Mouse (Mus musculus) liver, embryonic 16.5 days (tissue): ENCODE measurements around the gene Xpa. TPM values are rescaled to one million over a fixed set of nuclear protein-coding genes. Genes with fewer than 3 reads are reported as not detected.

Experiments used
- ATAC-seq: fragments of 200-750 bp; cut with Nextera tagmentation; 2 replicates; pipeline ENCODE4 v1.8.0; 2017; ENCODE audit warnings: low read depth, mild to moderate bottlenecking, moderate number of reproducible peaks, moderate library complexity
- H3K27ac ChIP-seq: fragments of 300-500 bp; sonication (generic); 2 replicates; pipeline ENCODE4 v1.5.1; 2014; ENCODE audit warnings: mild to moderate bottlenecking, low read length
- H3K27me3 ChIP-seq: fragments of 300-500 bp; sonication (generic); 2 replicates; pipeline ENCODE4 v1.6.1; 2014; ENCODE audit warnings: low read depth, low read length, mixed read lengths; ENCODE audit not compliant: control insufficient read depth, insufficient read depth
- H3K36me3 ChIP-seq: fragments of 300-500 bp; sonication (generic); 2 replicates; pipeline ENCODE4 v1.6.1; 2014; ENCODE audit warnings: mild to moderate bottlenecking; ENCODE audit not compliant: control insufficient read depth, insufficient read depth
- H3K4me1 ChIP-seq: fragments of 300-500 bp; sonication (generic); 2 replicates; pipeline ENCODE4 v1.6.1; 2014; ENCODE audit warnings: low read depth, low read length, mixed read lengths; ENCODE audit not compliant: control insufficient read depth
- H3K4me2 ChIP-seq: fragments of 300-500 bp; sonication (generic); 2 replicates; pipeline ENCODE4 v1.6.1; 2014; ENCODE audit warnings: low read depth, low read length, mixed read lengths
- H3K4me3 ChIP-seq: fragments of 300-500 bp; sonication (generic); 2 replicates; pipeline ENCODE4 v1.5.1; 2014; ENCODE audit warnings: low read depth, mild to moderate bottlenecking, low read length
- H3K9ac ChIP-seq: fragments of 300-500 bp; sonication (generic); 2 replicates; pipeline ENCODE4 v1.6.1; 2014; ENCODE audit warnings: low read depth, low read length
- H3K9me3 ChIP-seq: fragments of 300-500 bp; sonication (generic); replicated peaks from 2 replicates; pipeline ENCODE4 v1.6.1; 2016; ENCODE audit warnings: low read length; ENCODE audit not compliant: control insufficient read depth
- WGBS: fragments of 180-500 bp; shearing (Covaris S2); extraction: QIAGEN DNeasy Blood & Tissue Kit; methylation state at CpG from one replicate; pipeline ENCODE4 v1.1.7; 2014; ENCODE audit not compliant: insufficient replicate concordance; 5-methylcytosine and 5-hydroxymethylcytosine counted together
- polyA plus RNA-seq: library from polyadenylated mRNA; unstranded; fragments of >200 nt; fragmentation: Nextera tagmentation; extraction: Ambion mirVana; gene quantifications from 2 replicates; pipeline ENCODE4 v1.2.1, GENCODE M21; 2015

Gene Xpa
- polyA plus RNA-seq, 1 experiment from 2014 or later, result 7.0 TPM

DNA sequence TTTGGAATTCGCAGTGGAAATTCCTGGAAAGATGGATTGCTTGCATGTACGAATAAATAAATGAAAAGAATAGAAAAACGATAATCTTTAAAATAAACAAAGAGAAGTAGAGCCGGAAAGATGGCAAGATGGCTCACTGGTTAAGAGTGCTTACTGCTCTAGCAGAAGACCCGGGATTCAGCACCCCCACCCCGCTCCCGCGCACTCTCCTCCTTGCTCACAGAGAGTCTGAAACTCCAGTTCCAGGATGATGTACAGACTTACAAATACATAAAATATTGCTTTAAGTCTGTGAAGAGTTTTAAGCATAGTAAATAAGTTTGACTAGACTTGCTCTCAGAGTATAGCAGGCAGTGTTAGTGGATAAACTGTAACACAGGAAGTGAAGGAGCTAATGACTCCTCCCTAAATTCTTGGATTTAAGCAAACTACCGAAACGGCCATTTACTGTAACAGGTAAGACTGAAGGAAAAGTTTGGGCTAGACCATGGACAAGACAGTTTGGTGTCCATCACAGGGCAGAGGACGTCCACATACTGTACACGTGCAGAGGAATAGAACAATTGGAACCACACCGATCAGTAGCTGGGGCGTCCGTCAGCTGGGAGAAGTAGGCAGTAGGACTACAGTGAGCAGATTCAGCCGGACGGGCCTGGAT lies 58.4 kb downstream of the Xpa start:
- H3K27me3 ChIP-seq, result no peaks in the 10 kb centered on the region

DNA sequence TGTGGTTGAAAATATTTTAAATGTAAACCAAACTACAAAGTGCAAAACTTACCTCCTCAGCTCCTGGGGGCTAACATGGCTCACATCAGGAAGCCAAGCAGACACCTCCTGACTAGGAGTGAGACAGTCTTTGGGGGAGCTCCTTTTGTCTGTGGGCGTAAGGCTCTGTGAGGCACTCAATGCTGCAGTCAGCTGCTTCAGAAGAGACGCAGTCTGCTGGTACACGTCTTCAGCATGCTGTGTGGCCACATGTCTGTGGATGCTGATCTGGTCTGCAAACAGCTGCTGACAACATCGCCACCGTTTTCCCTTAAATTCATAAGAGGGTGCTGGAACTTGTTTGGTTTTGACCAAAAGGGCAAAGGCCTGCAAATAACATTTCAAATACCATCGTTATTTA lies 64.3 kb downstream of the Xpa start:
- H3K4me3 ChIP-seq, result no peak overlapping the region
- no peaks in the 10 kb centered on the region for H3K27me3 ChIP-seq
- H3K9me3 ChIP-seq, result no peaks in the 10 kb centered on the region
- H3K4me1 ChIP-seq, result no peaks in the 10 kb centered on the region; the same call in 1 of the 2 replicates
- no peak overlapping the region for H3K27ac ChIP-seq
- H3K4me2 ChIP-seq, result no peak overlapping the region
- no peak overlapping the region for H3K9ac ChIP-seq
- H3K36me3 ChIP-seq, result peaks cover 23% of the 10 kb centered on the region
- 84% methylated on average over 6 of the region's 6 CpGs for WGBS
- no peak for ATAC-seq

More for the DNA sequence above, 58.4 kb downstream of the Xpa start:
- H3K4me3 ChIP-seq, result peak overlapping the region; percentile 82
- ATAC-seq, result peak; percentile 44
- H3K9ac ChIP-seq, result peak overlapping the region; percentile 91
- peaks cover 4% of the 10 kb centered on the region for H3K36me3 ChIP-seq
- 6% methylated on average over 17 of the region's 17 CpGs for WGBS
- peak overlapping the region; percentile 94 for H3K27ac ChIP-seq
- H3K4me1 ChIP-seq, result peaks cover 20% of the 10 kb centered on the region
- peak overlapping the region; percentile 86 for H3K4me2 ChIP-seq
- no peaks in the 10 kb centered on the region for H3K9me3 ChIP-seq

DNA sequence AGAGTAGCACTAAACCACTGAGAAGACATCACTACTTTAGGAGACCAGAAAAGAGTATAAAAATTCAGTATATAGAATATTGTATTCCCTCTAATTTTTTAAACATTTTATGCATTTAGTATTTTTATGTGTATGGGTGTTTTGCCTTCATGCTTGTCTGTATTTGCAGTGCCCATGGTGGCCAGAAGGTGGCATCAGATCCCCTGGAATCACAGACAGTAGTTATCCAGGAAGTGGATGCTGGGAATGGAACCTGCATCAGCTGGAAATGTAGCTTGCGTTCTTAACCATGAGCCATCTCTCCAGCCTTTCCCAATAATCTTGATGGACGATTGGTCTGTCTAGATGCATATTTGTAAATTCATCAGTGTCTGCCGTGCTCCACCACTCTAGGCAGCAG lies 65.9 kb downstream of the Xpa start:
- peaks cover 23% of the 10 kb centered on the region for H3K36me3 ChIP-seq
- no peak overlapping the region for H3K4me3 ChIP-seq
- H3K9me3 ChIP-seq, result no peaks in the 10 kb centered on the region
- H3K9ac ChIP-seq, result no peak overlapping the region
- H3K27ac ChIP-seq, result no peak overlapping the region
- H3K4me1 ChIP-seq, result no peaks in the 10 kb centered on the region
- no peak overlapping the region for H3K4me2 ChIP-seq
- 59% methylated on average over 3 of the region's 3 CpGs for WGBS
- ATAC-seq, result no peak
- H3K27me3 ChIP-seq, result no peaks in the 10 kb centered on the region

DNA sequence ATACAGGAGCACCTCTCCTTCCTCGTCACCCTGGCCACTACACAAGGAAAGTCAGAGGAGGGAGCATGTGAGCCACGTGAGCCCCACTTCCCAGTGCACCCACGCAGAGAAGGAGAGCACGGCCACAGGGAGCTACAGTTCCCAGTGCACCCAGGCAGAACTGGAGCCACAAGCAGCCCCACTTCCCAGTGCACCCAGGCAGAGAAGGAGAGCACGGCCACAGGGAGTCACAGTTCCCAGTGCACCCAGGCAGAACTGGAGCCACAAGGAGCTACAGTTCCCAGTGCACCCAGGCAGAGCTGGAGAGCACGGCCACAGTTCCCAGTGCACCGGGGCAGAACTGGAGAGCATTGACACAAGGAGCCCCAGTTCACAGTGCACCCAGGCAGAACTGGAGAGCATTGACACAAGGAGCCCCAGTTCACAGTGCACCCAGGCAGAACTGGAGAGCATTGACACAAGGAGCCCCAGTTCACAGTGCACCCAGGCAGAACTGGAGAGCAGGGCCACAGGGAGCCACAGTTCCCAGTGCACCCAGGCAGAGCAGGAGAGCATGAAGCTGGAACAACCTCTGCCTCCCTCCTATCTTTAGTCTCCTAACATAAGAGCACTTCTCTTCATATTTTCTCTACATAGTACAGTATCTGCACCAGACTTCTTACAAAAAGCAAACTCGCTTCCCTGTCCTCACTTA lies 66.7 kb downstream of the Xpa start:
- Histone ChIP-seq H3K4me3 (no peak overlapping the region), H3K27ac (no peak overlapping the region), H3K36me3 (peaks cover 23% of the 10 kb centered on the region), H3K27me3 (no peaks in the 10 kb centered on the region), H3K9ac (no peak overlapping the region), H3K4me1 (no peaks in the 10 kb centered on the region), H3K4me2 (no peak overlapping the region), H3K9me3 (no peaks in the 10 kb centered on the region)
- ATAC-seq, result no peak
- 83% methylated on average over 8 of the region's 8 CpGs for WGBS

DNA sequence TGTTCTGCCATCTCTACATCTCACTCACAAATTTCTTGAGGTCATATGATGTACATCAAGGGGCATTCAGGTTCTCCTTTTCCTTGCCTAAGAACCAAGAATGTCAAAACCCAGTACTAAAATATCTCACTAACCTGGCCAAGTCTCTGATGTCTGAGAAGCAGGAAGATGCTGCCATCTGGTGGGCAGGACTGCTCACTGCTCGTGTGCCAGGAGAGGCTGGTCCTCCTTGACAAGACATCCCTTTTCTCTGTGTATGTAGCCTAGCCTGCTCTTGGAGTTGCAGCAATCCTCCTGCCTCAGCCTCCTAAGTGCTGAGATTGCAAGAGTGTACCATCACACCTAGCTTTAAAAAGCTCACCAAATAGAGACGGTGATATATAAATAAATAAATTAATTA lies 69.6 kb downstream of the Xpa start:
- ATAC-seq, result no peak; the same call in 1 of the 2 replicates
- Histone ChIP-seq H3K36me3 (peaks cover 21% of the 10 kb centered on the region), H3K4me3 (no peak overlapping the region), H3K4me2 (no peak overlapping the region), H3K9me3 (no peaks in the 10 kb centered on the region), H3K27me3 (no peaks in the 10 kb centered on the region), H3K27ac (no peak overlapping the region), H3K4me1 (no peaks in the 10 kb centered on the region), H3K9ac (no peak overlapping the region)
- 39% methylated on average over 2 of the region's 2 CpGs for WGBS

DNA sequence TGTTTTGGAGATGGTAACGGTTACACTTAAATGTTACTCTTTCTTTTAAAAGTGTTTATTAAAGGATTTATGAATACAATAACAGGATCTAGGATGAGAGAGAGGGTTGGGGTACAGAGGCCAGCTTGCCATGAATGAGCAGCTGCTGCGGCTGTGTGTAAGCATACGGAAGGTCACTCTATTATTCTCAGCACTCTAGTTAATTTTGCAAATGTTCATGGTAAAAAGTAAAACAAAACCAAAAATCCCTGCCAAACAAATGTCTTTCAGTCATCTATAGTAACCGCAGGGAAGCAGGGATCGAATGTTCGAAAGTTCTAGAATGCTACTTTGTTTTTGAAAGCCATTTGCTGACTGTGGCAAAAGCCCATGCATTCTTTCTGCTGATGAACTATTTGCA lies 72.8 kb downstream of the Xpa start:
- H3K4me1 ChIP-seq, result no peaks in the 10 kb centered on the region
- H3K4me3 ChIP-seq, result no peak overlapping the region
- H3K4me2 ChIP-seq, result no peak overlapping the region
- H3K9me3 ChIP-seq, result no peaks in the 10 kb centered on the region
- no peak for ATAC-seq
- H3K36me3 ChIP-seq, result peaks cover 16% of the 10 kb centered on the region
- H3K27me3 ChIP-seq, result no peaks in the 10 kb centered on the region
- 87% methylated on average over 6 of the region's 6 CpGs for WGBS
- no peak overlapping the region for H3K9ac ChIP-seq
- no peak overlapping the region for H3K27ac ChIP-seq

DNA sequence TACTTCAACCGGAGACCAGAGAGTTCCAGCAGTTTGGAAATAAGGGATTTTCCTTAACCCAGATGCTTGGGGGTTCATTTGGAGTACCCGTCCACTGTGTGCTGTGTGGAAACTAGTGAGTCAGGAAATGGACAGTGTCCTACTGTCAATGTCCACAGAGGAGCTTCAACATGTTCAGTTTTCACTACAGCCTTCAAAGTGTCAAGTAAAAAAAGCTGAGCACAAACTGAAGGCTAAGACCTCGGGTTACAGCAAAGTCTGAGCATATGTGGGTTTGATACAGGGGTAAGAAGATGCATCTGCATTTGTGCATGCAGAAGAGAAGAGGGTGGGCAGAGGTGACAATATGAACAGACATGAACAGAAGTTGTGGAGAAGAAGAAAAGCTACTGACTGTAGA lies 75.3 kb downstream of the Xpa start:
- H3K9me3 ChIP-seq, result no peaks in the 10 kb centered on the region
- H3K9ac ChIP-seq, result no peak overlapping the region
- ATAC-seq, result no peak
- H3K4me3 ChIP-seq, result no peak overlapping the region
- H3K27ac ChIP-seq, result no peak overlapping the region
- no peaks in the 10 kb centered on the region for H3K4me1 ChIP-seq
- no peak overlapping the region for H3K4me2 ChIP-seq
- H3K27me3 ChIP-seq, result no peaks in the 10 kb centered on the region
- peaks cover 26% of the 10 kb centered on the region for H3K36me3 ChIP-seq
- 63% methylated on average over 3 of the region's 3 CpGs for WGBS

DNA sequence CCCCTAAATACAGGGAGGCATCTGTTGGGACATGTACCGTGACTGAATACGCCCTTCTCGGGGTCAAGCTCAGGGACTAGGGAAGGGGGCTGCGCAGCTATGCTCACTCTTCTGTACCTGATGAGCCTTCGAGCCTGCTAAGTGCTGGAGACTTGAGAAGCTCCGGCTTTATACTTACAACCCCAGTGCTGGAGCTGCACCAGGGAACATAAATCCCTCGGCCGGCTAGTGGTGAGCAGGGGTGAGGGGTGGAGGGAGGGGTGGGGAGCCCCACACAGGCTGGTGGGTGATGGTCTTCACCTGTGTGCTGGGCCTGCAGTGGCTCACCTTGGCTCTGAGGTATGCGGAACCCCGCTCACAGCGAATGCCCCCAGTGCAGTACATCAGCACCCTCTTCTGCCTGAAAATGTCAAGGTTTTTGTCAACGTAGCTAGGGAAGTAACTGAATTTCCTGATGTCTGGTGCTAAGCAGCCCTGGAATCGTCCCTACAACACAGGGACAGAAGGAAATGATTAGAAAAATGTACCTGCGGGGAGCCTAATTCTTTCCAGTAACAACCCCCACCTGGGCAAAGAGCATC lies 76.5 kb downstream of the Xpa start:
- Histone ChIP-seq H3K27me3 (no peaks in the 10 kb centered on the region), H3K36me3 (peaks cover 36% of the 10 kb centered on the region), H3K9me3 (no peaks in the 10 kb centered on the region), H3K4me3 (no peak overlapping the region), H3K4me2 (no peak overlapping the region), H3K27ac (no peak overlapping the region), H3K9ac (no peak overlapping the region), H3K4me1 (no peaks in the 10 kb centered on the region)
- 88% methylated on average over 14 of the region's 14 CpGs for WGBS
- no peak for ATAC-seq

DNA sequence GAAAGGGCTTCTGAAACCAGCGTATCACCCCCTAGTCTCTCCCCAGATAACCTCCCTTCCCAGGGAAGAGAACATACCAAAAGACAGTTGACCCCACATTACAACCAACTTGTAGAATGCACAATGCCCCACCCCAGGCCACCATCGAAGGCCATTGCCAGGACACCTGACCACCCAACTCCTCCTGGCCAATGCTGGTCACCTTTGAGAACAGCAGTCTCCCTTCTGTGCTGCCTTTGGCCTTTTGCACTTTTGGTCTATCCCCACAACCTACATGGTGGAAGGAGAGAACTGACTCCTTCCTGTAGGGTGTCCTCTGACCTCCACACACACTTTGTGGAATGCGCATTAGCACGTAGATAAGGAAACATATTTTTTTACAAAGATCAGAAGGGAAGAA lies 78.6 kb downstream of the Xpa start:
- no peaks in the 10 kb centered on the region for H3K4me1 ChIP-seq
- H3K4me2 ChIP-seq, result no peak overlapping the region
- no peak overlapping the region for H3K27ac ChIP-seq
- H3K9me3 ChIP-seq, result no peaks in the 10 kb centered on the region
- no peak overlapping the region for H3K4me3 ChIP-seq
- peaks cover 46% of the 10 kb centered on the region for H3K36me3 ChIP-seq
- 92% methylated on average over 4 of the region's 4 CpGs for WGBS
- H3K27me3 ChIP-seq, result no peaks in the 10 kb centered on the region
- no peak for ATAC-seq
- H3K9ac ChIP-seq, result no peak overlapping the region
